8 mouse cellular contexts compared by ENCODE assay signal in the genomic region with DNA sequence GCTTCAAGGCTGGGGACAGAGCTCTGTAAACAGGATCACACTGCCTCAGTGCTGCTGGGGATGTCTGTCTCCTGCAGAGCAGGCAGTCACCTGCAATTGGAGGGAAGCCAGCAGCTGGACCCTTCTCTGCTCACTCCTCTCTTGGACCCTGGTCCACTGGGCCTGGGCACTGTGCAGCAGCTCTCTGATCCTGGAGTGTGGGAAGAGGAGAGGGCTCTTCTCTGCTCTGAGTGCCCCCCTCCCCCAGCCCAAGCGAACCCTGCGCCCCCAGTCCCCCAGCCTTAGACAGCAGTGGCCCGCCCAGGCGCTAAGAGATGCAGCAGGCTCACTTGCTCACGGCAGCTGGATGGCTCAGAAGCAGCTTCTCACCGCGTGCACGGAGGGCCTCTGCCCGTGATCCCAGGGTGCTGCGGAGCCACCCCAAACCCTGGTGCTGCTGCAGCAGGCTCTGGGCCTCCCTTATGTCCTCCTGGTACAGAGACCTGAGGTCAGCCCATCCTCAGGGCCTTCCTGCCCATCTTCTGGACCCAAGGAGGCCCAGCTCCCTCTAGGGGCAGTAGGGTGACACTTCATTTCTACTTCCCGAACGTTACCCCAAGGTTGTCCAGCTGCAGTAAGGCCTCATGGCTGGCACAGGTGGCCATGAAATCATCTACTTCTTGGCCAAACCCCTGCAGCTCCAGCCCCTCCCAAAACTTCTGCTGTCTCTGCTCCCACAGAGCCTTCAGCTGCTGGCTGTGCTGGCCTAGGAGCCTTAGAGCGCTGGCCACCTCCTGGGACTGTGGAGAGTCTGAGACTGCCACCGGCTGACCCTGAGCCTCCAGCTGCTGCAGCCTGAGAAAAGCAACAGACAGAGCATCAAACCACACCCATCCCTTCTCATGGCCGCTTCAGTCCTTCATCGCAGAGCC. TPM values are rescaled to one million over a fixed set of nuclear protein-coding genes. Genes with fewer than 3 reads are reported as not detected.
DNase-seq lines count a peak whose midpoint lies in the region; ATAC-seq and TF ChIP-seq lines count a peak whose summit lies in the region.

No protein-coding gene starts in this region.

- ATAC-seq in midbrain, embryonic 13.5 days = peak; percentile 65
- ATAC-seq in erythroid progenitor cell, adult 5-6 weeks (replicated peaks; ENCODE audit: low FRiP score, poor library complexity, severe bottlenecking) = no peak

- H3K9ac ChIP-seq in midbrain, embryonic 13.5 days (replicated peaks) = no peak overlapping the region

- peak; percentile 71; the same call in 1 of the 2 replicates for TF ChIP-seq CTCF in testis, adult 2 months (IDR thresholded peaks at IDR 0.05; ENCODE audit: control insufficient read depth, insufficient read depth, insufficient replicate concordance, low read depth, low read length)
- TF ChIP-seq CTCF in cerebellum, adult 2 months (IDR thresholded peaks at IDR 0.05; ENCODE audit: borderline replicate concordance, insufficient read depth, low read depth, low read length) = peak; percentile 80

- WGBS in cerebellum, adult 2 months = 49% methylated on average over 16 of the region's 16 CpGs
- WGBS in midbrain, embryonic 13.5 days = 38% methylated on average over 16 of the region's 16 CpGs

- H3K9me3 ChIP-seq in midbrain, embryonic 13.5 days = no peaks in the 10 kb centered on the region

- no peaks in the 10 kb centered on the region for H3K27me3 ChIP-seq in testis, adult 2 months (ENCODE audit: control insufficient read depth, insufficient read depth, low read length)
- no peaks in the 10 kb centered on the region for H3K27me3 ChIP-seq in cerebellum, adult 2 months (ENCODE audit: control insufficient read depth, insufficient read depth, low read length)
- no peaks in the 10 kb centered on the region for H3K27me3 ChIP-seq in midbrain, embryonic 13.5 days

- no peak for TF ChIP-seq POLR2A in testis, adult 2 months (IDR thresholded peaks at IDR 0.05; ENCODE audit: control insufficient read depth, low read depth, low read length)
- TF ChIP-seq POLR2A in cerebellum, adult 2 months (IDR thresholded peaks at IDR 0.05; ENCODE audit: borderline replicate concordance, insufficient read depth, low read length) = no peak

- H3K36me3 ChIP-seq in testis, adult 2 months (ENCODE audit: control insufficient read depth, insufficient read depth, low read length) = no peaks in the 10 kb centered on the region
- H3K36me3 ChIP-seq in midbrain, embryonic 13.5 days = no peaks in the 10 kb centered on the region

- DNase-seq in testis, postnatal 10 days (ENCODE audit: low spot score) = no peak
- peak; percentile 46 to 50 for DNase-seq in cerebellum, adult 2 months
- peak; percentile 40 for DNase-seq in forelimb bud, embryonic 11.5 days (ENCODE audit: low read depth, low spot score)
- peak; percentile 57 for DNase-seq in kidney, postnatal 14 days
- no peak for DNase-seq in spleen, postnatal 10 days (ENCODE audit: low spot score in 2 of 2)

- no peak overlapping the region for H3K27ac ChIP-seq in testis, adult 2 months (ENCODE audit: control insufficient read depth, insufficient read depth, low read depth, low read length)
- no peak overlapping the region for H3K27ac ChIP-seq in cerebellum, adult 2 months (ENCODE audit: insufficient read depth, low read length)
- no peak overlapping the region for H3K27ac ChIP-seq in midbrain, embryonic 13.5 days

- H3K4me2 ChIP-seq in midbrain, embryonic 13.5 days (replicated peaks) = peak overlapping the region; percentile 25

- H3K4me3 ChIP-seq in testis, adult 2 months (ENCODE audit: control insufficient read depth, low read depth, low read length) = no peak overlapping the region
- H3K4me3 ChIP-seq in cerebellum, adult 2 months (replicated peaks; ENCODE audit: insufficient read depth, low read depth, low read length) = no peak overlapping the region
- H3K4me3 ChIP-seq in midbrain, embryonic 13.5 days (replicated peaks) = no peak overlapping the region

- no peaks in the 10 kb centered on the region for H3K4me1 ChIP-seq in testis, adult 2 months (ENCODE audit: control insufficient read depth, insufficient read depth, low read length)
- H3K4me1 ChIP-seq in cerebellum, adult 2 months (ENCODE audit: control insufficient read depth, insufficient read depth, low read length) = no peaks in the 10 kb centered on the region
- no peaks in the 10 kb centered on the region for H3K4me1 ChIP-seq in midbrain, embryonic 13.5 days (replicated peaks)

RNA-seq across cellular contexts. Expression of a gene that starts 35.6 kb away (rescaled TPM):
- 2.7 and 4.1 TPM in 2 replicates for polyA plus RNA-seq in testis, adult 2 months (2012; rRNA removed)
- 12.9 and 16.9 TPM in 2 replicates for polyA plus RNA-seq in cerebellum, adult 2 months (2012; rRNA removed)
- polyA plus RNA-seq in midbrain, embryonic 13.5 days (2015; fragmentation: Nextera tagmentation; extraction: Ambion mirVana) = 4.6 and 5.4 TPM in 2 replicates
- 2.9 TPM in 1 of 2 replicates, not detected in the other for total RNA-seq in erythroid progenitor cell, adult 5-6 weeks (2015; ENCODE audit: low replicate concordance)
- not detected in 2 replicates for total RNA-seq in erythroid progenitor cell, adult 5-6 weeks (2017; ENCODE audit: low replicate concordance)

RNA-seq across cellular contexts. Expression of a gene that starts 41.5 kb away (rescaled TPM):
- 3.1 and 3.7 TPM in 2 replicates for polyA plus RNA-seq in testis, adult 2 months (2012; rRNA removed)
- polyA plus RNA-seq in cerebellum, adult 2 months (2012; rRNA removed) = 9.0 and 10.8 TPM in 2 replicates
- polyA plus RNA-seq in midbrain, embryonic 13.5 days (2015; fragmentation: Nextera tagmentation; extraction: Ambion mirVana) = 5.7 and 5.8 TPM in 2 replicates
- not detected in 2 replicates for total RNA-seq in erythroid progenitor cell, adult 5-6 weeks (2015; ENCODE audit: low replicate concordance)
- total RNA-seq in erythroid progenitor cell, adult 5-6 weeks (2017; ENCODE audit: low replicate concordance) = not detected in 2 replicates

RNA-seq across cellular contexts. Expression of a gene that starts 41.5 kb away (rescaled TPM):
- polyA plus RNA-seq in testis, adult 2 months (2012; rRNA removed) = 6.4 and 7.3 TPM in 2 replicates
- polyA plus RNA-seq in cerebellum, adult 2 months (2012; rRNA removed) = 11.2 and 11.9 TPM in 2 replicates
- 26.0 and 26.5 TPM in 2 replicates for polyA plus RNA-seq in midbrain, embryonic 13.5 days (2015; fragmentation: Nextera tagmentation; extraction: Ambion mirVana)
- 1.4 TPM in 1 of 2 replicates, not detected in the other for total RNA-seq in erythroid progenitor cell, adult 5-6 weeks (2015; ENCODE audit: low replicate concordance)
- 0.64 TPM in 1 of 2 replicates, not detected in the other for total RNA-seq in erythroid progenitor cell, adult 5-6 weeks (2017; ENCODE audit: low replicate concordance)

Comparison
In these comparisons a context has a peak if more than half of its experiments do, and no peak if none do; other contexts are left out.
1. DNase-seq: peak in cerebellum, adult 2 months (2 of 2), forelimb bud, embryonic 11.5 days (single experiment) and kidney, postnatal 14 days (single experiment); none in testis, postnatal 10 days (single experiment) and spleen, postnatal 10 days (0 of 2).